Mouse (Mus musculus) stomach, embryonic 15.5 days (tissue): ENCODE results near the gene Lrguk. TPM values are rescaled to one million over a fixed set of nuclear protein-coding genes. Genes with fewer than 3 reads are reported as not detected.

Source experiments
- ATAC-seq: fragments of 200-750 bp; cut with Nextera tagmentation; 2 replicates; pipeline ENCODE4 v1.8.0; 2017; ENCODE audit warnings: low read depth, moderate number of reproducible peaks, moderate TSS enrichment; ENCODE audit not compliant: insufficient read depth, low FRiP score
- H3K27ac ChIP-seq: fragments of 300-500 bp; sonication (generic); 2 replicates; pipeline ENCODE4 v1.5.1; 2015; ENCODE audit warnings: mild to moderate bottlenecking, inconsistent platforms
- H3K27me3 ChIP-seq: fragments of 300-500 bp; sonication (generic); replicated peaks from 2 replicates; pipeline ENCODE4 v1.6.1; 2015; ENCODE audit warnings: inconsistent platforms
- H3K36me3 ChIP-seq: fragments of 300-500 bp; sonication (generic); 2 replicates; pipeline ENCODE4 v1.6.1; 2015; ENCODE audit warnings: inconsistent platforms
- H3K4me1 ChIP-seq: fragments of 300-500 bp; sonication (generic); 2 replicates; pipeline ENCODE4 v1.6.1; 2015; ENCODE audit warnings: inconsistent platforms
- H3K4me2 ChIP-seq: fragments of 300-500 bp; sonication (generic); 2 replicates; pipeline ENCODE4 v1.6.1; 2015; ENCODE audit warnings: mild to moderate bottlenecking, inconsistent platforms
- H3K4me3 ChIP-seq: fragments of 300-500 bp; sonication (generic); replicated peaks from 2 replicates; pipeline ENCODE4 v1.5.1; 2015; ENCODE audit warnings: inconsistent platforms
- H3K9ac ChIP-seq: fragments of 300-500 bp; sonication (generic); 2 replicates; pipeline ENCODE4 v1.6.1; 2015; ENCODE audit warnings: inconsistent platforms
- H3K9me3 ChIP-seq: fragments of 300-500 bp; sonication (generic); 2 replicates; pipeline ENCODE4 v1.6.1; 2016; ENCODE audit warnings: inconsistent platforms
- WGBS: fragments of 180-500 bp; shearing (Covaris S2); methylation state at CpG from one replicate; pipeline ENCODE4 v1.1.7; 2015; 5-methylcytosine and 5-hydroxymethylcytosine counted together
- polyA plus RNA-seq: library from polyadenylated mRNA; unstranded; fragments of >200 nt; fragmentation: Nextera tagmentation; extraction: Ambion mirVana; gene quantifications from 2 replicates; pipeline ENCODE4 v1.2.1, GENCODE M21; 2015

Lrguk gene
- polyA plus RNA-seq, result 0.30 and 0.70 TPM in 2 replicates

DNA sequence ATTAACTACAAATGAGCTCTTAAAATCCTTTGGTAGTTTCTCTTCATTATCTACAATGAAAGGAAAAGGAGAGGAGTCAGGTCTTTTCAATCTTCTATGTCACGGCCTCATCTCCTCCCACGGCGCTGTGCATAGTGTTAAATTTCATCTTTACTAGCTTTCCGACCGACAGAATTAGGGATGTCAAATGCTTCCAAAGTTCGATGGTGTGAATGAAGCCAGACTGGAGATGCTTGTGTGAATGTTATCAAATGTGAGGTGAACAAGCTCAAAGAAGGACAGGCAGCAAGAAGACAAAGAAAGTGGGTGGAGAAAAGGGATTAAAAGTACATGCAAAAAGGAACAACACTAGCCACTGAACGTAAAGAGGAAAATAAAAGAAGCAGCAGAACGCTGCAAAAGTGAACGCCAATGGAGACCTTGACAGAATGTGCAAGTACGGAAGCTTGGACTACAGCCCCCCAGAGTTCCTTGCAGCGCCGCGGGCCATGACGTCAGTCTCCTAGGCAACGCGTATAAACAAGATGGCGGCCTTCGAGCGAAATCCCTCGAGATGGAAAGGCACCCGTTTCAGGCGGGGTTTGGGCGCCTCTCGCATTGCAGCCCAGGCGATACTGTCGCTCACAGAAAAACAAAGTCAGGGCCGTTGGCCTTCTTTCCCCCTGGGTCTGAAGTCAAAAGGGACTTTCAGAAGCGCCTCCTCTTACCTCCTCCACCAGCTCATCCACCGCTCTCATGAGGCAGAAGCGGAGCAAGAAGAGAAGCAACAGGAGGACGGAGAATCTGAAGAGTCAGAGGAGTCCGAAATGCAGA lies at the start of gene Lrguk:
TSS of gene Lrguk (plus strand) at position 516 of the 813 bp plus-strand sequence.
- Histone ChIP-seq H3K4me3 (peak within 1 kb of the TSS; percentile 54), H3K27ac (no peak within 1 kb of the TSS), H3K9me3 (no peaks in the 10 kb centered on the region), H3K36me3 (no peaks in the 10 kb centered on the region), H3K9ac (peak within 1 kb of the TSS; percentile 11; the same call in 1 of the 2 replicates), H3K4me2 (peak within 1 kb of the TSS; percentile 92), H3K27me3 (no peaks in the 10 kb centered on the region), H3K4me1 (no peaks in the 10 kb centered on the region)
- WGBS, result 5% methylated on average over 31 of the region's 32 CpGs
- peak; percentile 93 for ATAC-seq

DNA sequence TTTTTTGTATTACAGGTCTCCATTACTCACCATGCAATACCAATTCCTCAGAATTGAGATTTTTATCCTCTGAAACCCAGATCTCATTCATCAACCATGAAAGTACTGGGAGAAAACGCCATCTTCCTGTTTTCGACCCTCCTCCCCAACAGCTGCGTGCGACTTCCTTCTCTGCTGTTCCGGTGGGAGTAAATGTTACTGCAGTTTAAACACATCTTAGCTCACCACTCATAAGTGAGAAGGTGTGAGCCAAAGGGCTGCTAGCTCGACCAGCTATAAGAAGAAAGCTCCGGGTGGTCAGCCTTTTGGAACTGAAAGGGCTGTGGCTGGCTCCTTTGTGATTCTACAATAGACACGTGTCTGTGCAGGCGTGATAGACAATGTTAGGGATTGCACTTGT lies 46.5 kb upstream of the Lrguk start:
- WGBS, result 70% methylated on average over 9 of the region's 9 CpGs
- H3K4me3 ChIP-seq, result no peak overlapping the region
- H3K9me3 ChIP-seq, result no peaks in the 10 kb centered on the region
- no peak overlapping the region for H3K9ac ChIP-seq
- H3K4me2 ChIP-seq, result no peak overlapping the region
- H3K27me3 ChIP-seq, result no peaks in the 10 kb centered on the region
- H3K36me3 ChIP-seq, result no peaks in the 10 kb centered on the region
- H3K4me1 ChIP-seq, result no peaks in the 10 kb centered on the region
- ATAC-seq, result no peak
- H3K27ac ChIP-seq, result no peak overlapping the region

DNA sequence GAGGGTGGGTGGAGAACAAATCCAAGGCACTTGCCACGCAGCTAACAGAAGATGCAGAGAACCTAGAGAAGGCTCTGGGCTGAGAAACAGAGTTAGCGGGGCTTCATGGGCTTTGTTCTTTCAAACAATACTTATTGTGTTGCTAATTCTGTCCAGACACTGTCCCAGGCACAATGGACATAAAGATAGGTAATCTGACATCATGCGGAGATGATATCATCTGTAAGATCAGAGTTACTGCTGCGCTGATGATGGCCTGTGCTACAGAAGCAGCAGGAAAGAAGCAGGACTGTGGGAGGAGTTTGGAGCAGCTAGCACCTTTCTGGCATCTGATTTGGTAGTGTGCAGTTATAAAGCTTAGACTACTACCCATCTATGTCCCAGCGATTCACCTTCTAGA lies 42.1 kb upstream of the Lrguk start:
- H3K36me3 ChIP-seq, result no peaks in the 10 kb centered on the region
- no peak overlapping the region for H3K4me2 ChIP-seq
- no peak overlapping the region for H3K9ac ChIP-seq
- H3K4me1 ChIP-seq, result no peaks in the 10 kb centered on the region
- no peaks in the 10 kb centered on the region for H3K9me3 ChIP-seq
- ATAC-seq, result no peak
- H3K27ac ChIP-seq, result no peak overlapping the region
- H3K4me3 ChIP-seq, result no peak overlapping the region
- WGBS, result 88% methylated on average over 5 of the region's 5 CpGs
- no peaks in the 10 kb centered on the region for H3K27me3 ChIP-seq

DNA sequence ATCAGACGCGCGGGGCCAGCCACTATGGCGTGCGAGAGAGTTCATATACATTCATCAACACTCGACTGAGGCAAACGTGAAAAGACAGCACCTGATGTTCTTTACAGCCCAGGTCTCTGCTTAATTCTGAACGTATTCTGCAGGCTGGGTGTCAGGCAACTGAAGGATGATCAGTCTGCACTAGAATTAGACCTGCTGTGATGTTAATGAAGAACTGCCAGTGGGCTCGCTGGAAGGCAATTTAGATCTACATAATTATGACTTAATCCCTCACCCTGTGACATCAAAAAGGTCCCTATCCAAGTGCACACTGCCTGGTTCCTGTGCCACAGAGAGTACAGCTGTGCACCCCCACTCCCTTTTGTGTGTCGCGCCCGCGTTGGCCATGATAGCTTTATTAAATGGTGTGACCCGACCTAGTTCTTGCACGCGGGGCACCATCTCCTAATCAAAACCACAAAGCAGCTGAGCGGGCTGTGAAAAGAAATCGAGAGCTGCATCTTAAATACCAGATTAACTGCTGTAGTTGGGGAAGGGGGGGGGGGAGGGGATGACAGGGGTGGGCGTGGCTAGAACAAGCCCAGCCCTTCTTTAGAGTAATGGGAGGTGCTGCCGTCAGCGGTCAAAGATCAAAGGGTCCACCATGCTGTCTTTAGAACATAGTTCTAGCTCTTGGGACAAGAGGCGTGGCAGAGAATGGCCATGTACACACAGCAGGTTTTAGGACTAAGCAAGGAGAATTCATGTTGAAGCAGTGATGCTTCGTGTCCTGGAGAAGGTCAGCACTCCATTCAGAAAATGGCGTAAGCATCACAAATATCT lies 36.8 kb upstream of the Lrguk start:
- no peak for ATAC-seq
- 57% methylated on average over 24 of the region's 24 CpGs for WGBS
- no peak overlapping the region for H3K9ac ChIP-seq
- H3K9me3 ChIP-seq, result no peaks in the 10 kb centered on the region
- H3K4me3 ChIP-seq, result no peak overlapping the region
- no peak overlapping the region for H3K4me2 ChIP-seq
- H3K27me3 ChIP-seq, result no peaks in the 10 kb centered on the region
- no peak overlapping the region for H3K27ac ChIP-seq
- H3K36me3 ChIP-seq, result no peaks in the 10 kb centered on the region
- no peaks in the 10 kb centered on the region for H3K4me1 ChIP-seq

DNA sequence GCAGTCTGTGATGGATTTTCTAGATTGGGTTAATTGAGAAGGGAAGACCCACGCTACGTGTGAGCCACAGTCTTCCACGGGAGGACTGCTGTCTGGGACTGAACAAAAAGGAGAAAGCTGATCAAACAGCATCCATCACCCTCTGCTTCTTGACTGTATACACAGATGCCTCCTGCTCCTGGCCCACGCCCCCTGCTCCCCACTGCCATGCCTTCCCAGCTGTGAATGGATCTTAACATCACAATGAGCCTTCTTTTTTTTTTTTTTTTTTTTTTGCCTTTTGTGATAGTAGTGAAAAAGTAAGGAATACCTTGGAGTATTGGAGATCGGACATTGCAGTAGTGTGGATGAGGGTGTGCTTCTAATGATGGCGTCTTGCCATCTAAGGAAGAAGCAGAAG lies 35.4 kb upstream of the Lrguk start:
- H3K27me3 ChIP-seq, result no peaks in the 10 kb centered on the region
- no peaks in the 10 kb centered on the region for H3K36me3 ChIP-seq
- 42% methylated on average over 6 of the region's 6 CpGs for WGBS
- no peaks in the 10 kb centered on the region for H3K4me1 ChIP-seq
- H3K9me3 ChIP-seq, result no peaks in the 10 kb centered on the region
- H3K4me2 ChIP-seq, result no peak overlapping the region
- no peak for ATAC-seq
- no peak overlapping the region for H3K4me3 ChIP-seq
- no peak overlapping the region for H3K9ac ChIP-seq
- H3K27ac ChIP-seq, result no peak overlapping the region

DNA sequence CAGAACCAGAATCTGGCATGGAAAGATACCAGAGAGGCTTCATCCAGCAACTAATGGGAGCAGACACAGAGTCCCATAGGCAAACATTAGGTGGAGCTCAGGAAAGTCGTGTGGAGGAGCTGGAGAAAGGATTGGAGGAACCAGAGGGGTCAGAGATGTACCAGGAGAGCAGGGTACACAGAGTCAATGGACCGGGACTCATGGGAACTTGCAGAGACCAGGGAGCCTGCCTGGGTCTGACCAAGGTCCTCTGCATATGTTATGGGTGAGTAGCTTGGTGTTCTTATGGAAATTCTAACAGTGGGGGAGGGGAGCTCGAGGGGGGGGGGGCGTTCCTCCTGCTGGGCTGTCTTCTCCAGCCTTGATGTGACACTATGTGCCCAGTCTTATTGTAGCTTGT lies 30.7 kb upstream of the Lrguk start:
- no peak overlapping the region for H3K4me2 ChIP-seq
- no peaks in the 10 kb centered on the region for H3K9me3 ChIP-seq
- no peak overlapping the region for H3K9ac ChIP-seq
- no peaks in the 10 kb centered on the region for H3K4me1 ChIP-seq
- no peak overlapping the region for H3K27ac ChIP-seq
- no peaks in the 10 kb centered on the region for H3K36me3 ChIP-seq
- 41% methylated on average over 4 of the region's 4 CpGs for whole genome bisulfite sequencing
- no peak overlapping the region for H3K4me3 ChIP-seq
- no peak for ATAC-seq
- no peaks in the 10 kb centered on the region for H3K27me3 ChIP-seq

DNA sequence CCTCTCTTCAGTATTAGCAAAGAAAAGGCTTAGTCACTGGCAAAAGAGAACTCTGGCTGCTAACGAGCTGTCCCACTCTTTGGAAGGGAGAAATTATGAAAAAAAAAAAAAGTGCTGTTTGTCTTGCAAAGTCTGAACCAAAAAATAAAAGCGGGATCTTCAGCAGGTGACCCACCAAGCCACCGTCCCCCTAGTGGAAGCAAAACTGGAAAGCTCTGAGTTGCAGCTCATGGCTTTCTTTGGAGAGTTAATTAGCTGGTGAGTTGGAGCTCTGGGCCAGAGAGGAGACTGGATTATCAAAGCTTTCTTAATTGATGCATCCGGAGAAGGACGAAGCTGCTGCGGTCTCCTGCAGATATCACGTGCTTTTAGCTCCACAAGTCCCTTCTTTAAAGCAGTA lies 29.7 kb upstream of the Lrguk start:
- H3K4me1 ChIP-seq, result no peaks in the 10 kb centered on the region
- ATAC-seq, result no peak
- H3K4me2 ChIP-seq, result no peak overlapping the region
- no peaks in the 10 kb centered on the region for H3K36me3 ChIP-seq
- WGBS, result 38% methylated on average over 7 of the region's 7 CpGs
- H3K27ac ChIP-seq, result no peak overlapping the region
- H3K9me3 ChIP-seq, result no peaks in the 10 kb centered on the region
- H3K4me3 ChIP-seq, result no peak overlapping the region
- no peak overlapping the region for H3K9ac ChIP-seq
- H3K27me3 ChIP-seq, result no peaks in the 10 kb centered on the region

DNA sequence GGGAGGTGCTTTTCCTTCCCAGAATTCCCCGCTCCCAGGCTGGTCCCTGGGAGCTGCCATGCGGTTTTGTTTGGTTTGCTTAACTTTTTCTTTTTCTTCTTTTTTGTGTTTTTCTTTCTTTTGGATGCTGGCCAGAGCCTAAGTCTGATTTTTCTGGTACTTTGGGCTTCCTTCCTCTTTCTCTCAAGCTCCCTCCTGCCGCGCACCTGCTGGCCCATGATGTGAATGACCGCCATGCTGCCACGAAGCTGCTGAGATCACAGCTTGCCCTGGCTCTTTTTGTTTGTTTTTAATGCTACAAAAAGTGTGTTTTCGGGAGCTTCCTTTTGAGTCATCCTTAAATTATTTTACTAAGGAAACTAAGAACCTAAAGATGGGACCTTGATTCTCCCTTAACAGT lies 28.6 kb upstream of the Lrguk start:
- no peaks in the 10 kb centered on the region for H3K9me3 ChIP-seq
- H3K9ac ChIP-seq, result no peak overlapping the region
- no peak overlapping the region for H3K27ac ChIP-seq
- H3K4me1 ChIP-seq, result no peaks in the 10 kb centered on the region
- WGBS, result 91% methylated on average over 7 of the region's 7 CpGs
- no peak for ATAC-seq
- H3K36me3 ChIP-seq, result no peaks in the 10 kb centered on the region
- no peak overlapping the region for H3K4me2 ChIP-seq
- H3K4me3 ChIP-seq, result no peak overlapping the region
- H3K27me3 ChIP-seq, result no peaks in the 10 kb centered on the region

DNA sequence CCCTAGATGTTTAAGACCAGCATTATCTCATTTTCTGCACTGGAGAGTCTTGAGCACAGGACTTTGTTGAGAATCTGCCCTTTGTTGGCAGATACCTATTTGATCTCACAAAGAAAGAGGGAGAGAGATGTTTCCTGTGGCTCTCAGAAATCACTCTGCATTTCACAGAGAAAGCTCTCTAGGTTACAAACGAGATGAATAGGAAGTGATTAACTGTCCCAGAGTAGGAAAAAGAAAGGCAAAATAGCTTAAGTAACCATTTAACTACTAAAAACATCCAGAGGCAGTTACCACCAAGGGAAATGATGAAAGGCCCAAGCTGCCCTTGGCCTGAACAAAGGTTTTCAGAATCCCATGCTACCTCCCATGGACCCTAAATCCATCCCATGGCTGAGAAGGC lies 26.2 kb upstream of the Lrguk start:
- Histone ChIP-seq H3K4me1 (no peaks in the 10 kb centered on the region), H3K9ac (no peak overlapping the region), H3K9me3 (no peaks in the 10 kb centered on the region), H3K4me3 (no peak overlapping the region), H3K27ac (no peak overlapping the region), H3K36me3 (no peaks in the 10 kb centered on the region), H3K4me2 (no peak overlapping the region), H3K27me3 (no peaks in the 10 kb centered on the region)
- no peak for ATAC-seq
- WGBS, result 22% methylated on average over 1 of the region's 1 CpGs

DNA sequence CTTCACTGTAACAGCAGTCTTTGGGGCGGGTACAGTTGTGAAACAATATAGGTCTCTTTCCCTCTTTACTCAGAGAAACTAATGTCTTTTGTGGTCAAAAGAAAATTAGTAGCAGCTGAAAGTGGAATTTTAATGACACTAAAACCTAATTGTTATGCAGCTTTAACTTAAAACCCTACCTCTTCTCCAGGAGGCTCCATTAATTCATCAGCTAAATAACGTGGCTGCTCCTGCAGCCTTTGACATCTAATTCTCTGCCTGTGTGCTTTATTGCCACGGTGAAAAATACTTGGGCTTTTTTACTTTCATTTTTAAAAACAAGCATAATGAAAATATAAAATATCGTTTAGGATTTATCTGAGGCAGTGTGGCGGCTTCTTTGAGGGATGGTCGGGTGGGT lies 15.8 kb upstream of the Lrguk start:
- Histone ChIP-seq H3K36me3 (no peaks in the 10 kb centered on the region), H3K9me3 (no peaks in the 10 kb centered on the region), H3K4me2 (no peak overlapping the region), H3K4me3 (no peak overlapping the region), H3K9ac (no peak overlapping the region), H3K4me1 (no peaks in the 10 kb centered on the region), H3K27ac (no peak overlapping the region), H3K27me3 (no peaks in the 10 kb centered on the region)
- no peak for ATAC-seq
- 68% methylated on average over 6 of the region's 6 CpGs for WGBS

DNA sequence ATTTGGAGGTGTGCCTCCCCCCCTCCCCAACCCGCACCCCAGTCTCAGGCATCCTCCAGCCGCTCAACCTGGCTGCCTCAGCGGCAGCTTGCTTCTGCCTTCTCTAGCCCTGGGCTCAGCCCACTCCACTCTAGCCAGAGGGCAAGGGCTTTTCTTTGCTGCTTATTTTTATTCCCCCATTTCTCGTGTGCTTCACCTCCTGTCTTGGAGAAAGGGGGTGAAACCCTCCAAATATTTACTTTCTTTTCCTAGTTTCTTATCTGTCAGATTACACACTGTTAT lies 439 bp downstream of the Lrguk start:
- Histone ChIP-seq H3K4me2 (peak overlapping the region; percentile 92), H3K4me3 (peak overlapping the region; percentile 54), H3K27me3 (no peaks in the 10 kb centered on the region), H3K9me3 (no peaks in the 10 kb centered on the region), H3K9ac (peak overlapping the region; percentile 11; the same call in 1 of the 2 replicates), H3K27ac (no peak overlapping the region), H3K4me1 (no peaks in the 10 kb centered on the region), H3K36me3 (no peaks in the 10 kb centered on the region)
- peak; percentile 50; the same call in 1 of the 2 replicates for ATAC-seq
- WGBS, result 2% methylated on average over 4 of the region's 4 CpGs

DNA sequence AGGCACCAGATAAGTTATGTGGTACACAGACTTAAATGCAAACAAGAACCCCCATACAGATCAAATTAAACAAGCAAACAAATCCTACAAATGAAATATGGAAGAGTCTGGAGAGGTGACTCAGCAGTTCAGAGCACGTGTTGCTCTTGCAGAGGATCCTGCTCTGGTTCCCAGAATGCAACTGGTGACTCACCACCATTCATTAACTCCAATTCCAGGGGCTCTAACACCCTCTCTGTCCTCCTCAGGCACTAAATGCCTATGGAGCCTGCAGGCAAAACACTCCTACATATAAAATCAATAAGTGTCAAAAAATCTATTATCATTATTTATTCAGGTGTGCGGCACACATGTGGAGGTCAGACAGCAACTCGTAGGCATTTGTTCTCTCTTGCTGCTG lies 4.8 kb downstream of the Lrguk start:
- H3K9ac ChIP-seq, result no peak overlapping the region
- H3K4me3 ChIP-seq, result no peak overlapping the region
- H3K9me3 ChIP-seq, result no peaks in the 10 kb centered on the region
- H3K27me3 ChIP-seq, result no peaks in the 10 kb centered on the region
- ATAC-seq, result peak; percentile 57; the same call in 1 of the 2 replicates
- H3K27ac ChIP-seq, result no peak overlapping the region
- H3K36me3 ChIP-seq, result no peaks in the 10 kb centered on the region
- H3K4me1 ChIP-seq, result no peaks in the 10 kb centered on the region
- 38% methylated on average over 3 of the region's 3 CpGs for WGBS
- no peak overlapping the region for H3K4me2 ChIP-seq
